Mouse (Mus musculus) megakaryocyte, embryonic 14.5 days (primary cell): ENCODE measurements at regions not wholly inside any gene's neighbourhood (a gene's known extent, or its start where the extent isn't known, plus 50 kb on each side); places are given as distances from the start of the nearest gene placed in this dataset.

Experiments
- FLI1 ChIP-seq: IDR thresholded peaks from 2 replicates; pipeline ENCODE4 v1.6.1; 2012; ENCODE audit warnings: low read length, inconsistent platforms, mixed read lengths
- GATA1 ChIP-seq: IDR thresholded peaks from 3 replicates; pipeline ENCODE4 v1.6.1; 2012; ENCODE audit warnings: mixed read lengths, low read length, inconsistent platforms, borderline replicate concordance

DNA sequence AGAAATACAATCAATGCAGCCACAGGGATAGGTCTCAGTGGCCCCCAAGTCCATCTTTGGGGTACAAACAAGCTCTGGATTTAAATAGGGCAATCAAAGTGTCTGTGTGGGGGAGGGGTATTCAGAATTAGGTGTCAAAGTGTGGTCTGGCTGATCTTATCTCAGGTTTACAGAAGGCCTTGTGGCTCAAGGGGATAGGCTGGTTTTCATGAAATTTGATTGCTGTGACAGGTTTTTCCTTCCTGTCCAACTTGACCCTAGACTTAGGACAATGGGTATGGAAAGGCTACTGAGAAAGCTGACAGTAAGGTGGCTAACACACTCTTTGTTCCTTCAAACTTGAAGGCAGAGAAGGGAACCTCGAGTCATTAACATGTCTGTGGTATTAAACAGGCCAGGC is 349.3 kb upstream of the Zmiz1 start:
- TF ChIP-seq GATA1 (no peak), FLI1 (no peak)
